Mouse (Mus musculus) intestine, embryonic 15.5 days (tissue): ENCODE data around the gene Cysltr2. TPM values are rescaled to one million over a fixed set of nuclear protein-coding genes. Genes with fewer than 3 reads are reported as not detected.
A peak's percentile ranks its signal among the peaks of the same experiment; 100 is the strongest.

Source experiments
- ATAC-seq: fragments of 200-750 bp; cut with Nextera tagmentation; 2 replicates; pipeline ENCODE4 v1.8.0; 2017; ENCODE audit warnings: moderate TSS enrichment, moderate library complexity
- H3K27ac ChIP-seq: fragments of 300-500 bp; sonication (generic); 2 replicates; pipeline ENCODE4 v1.5.1; 2015; ENCODE audit warnings: mild to moderate bottlenecking, inconsistent platforms
- H3K27me3 ChIP-seq: fragments of 300-500 bp; sonication (generic); replicated peaks from 2 replicates; pipeline ENCODE4 v1.6.1; 2015; ENCODE audit warnings: inconsistent platforms
- H3K36me3 ChIP-seq: fragments of 300-500 bp; sonication (generic); 2 replicates; pipeline ENCODE4 v1.6.1; 2015; ENCODE audit warnings: inconsistent platforms
- H3K4me1 ChIP-seq: fragments of 300-500 bp; sonication (generic); replicated peaks from 2 replicates; pipeline ENCODE4 v1.6.1; 2015; ENCODE audit warnings: inconsistent platforms
- H3K4me2 ChIP-seq: fragments of 300-500 bp; sonication (generic); replicated peaks from 2 replicates; pipeline ENCODE4 v1.6.1; 2015; ENCODE audit warnings: mild to moderate bottlenecking, inconsistent platforms
- H3K4me3 ChIP-seq: fragments of 300-500 bp; sonication (generic); replicated peaks from 2 replicates; pipeline ENCODE4 v1.5.1; 2015; ENCODE audit warnings: inconsistent platforms
- H3K9ac ChIP-seq: fragments of 300-500 bp; sonication (generic); 2 replicates; pipeline ENCODE4 v1.6.1; 2015; ENCODE audit warnings: inconsistent platforms
- H3K9me3 ChIP-seq: fragments of 300-500 bp; sonication (generic); 2 replicates; pipeline ENCODE4 v1.6.1; 2016; ENCODE audit warnings: inconsistent platforms
- WGBS: fragments of 180-500 bp; shearing (Covaris S2); methylation state at CpG from one replicate; pipeline ENCODE4 v1.1.7; 2015; 5-methylcytosine and 5-hydroxymethylcytosine counted together
- polyA plus RNA-seq: library from polyadenylated mRNA; unstranded; fragments of >200 nt; fragmentation: Nextera tagmentation; extraction: Ambion mirVana; gene quantifications from 2 replicates; pipeline ENCODE4 v1.2.1, GENCODE M21; 2015

The Cysltr2 gene
- polyA plus RNA-seq, 1 experiment from 2014 or later: 0.21 TPM

DNA sequence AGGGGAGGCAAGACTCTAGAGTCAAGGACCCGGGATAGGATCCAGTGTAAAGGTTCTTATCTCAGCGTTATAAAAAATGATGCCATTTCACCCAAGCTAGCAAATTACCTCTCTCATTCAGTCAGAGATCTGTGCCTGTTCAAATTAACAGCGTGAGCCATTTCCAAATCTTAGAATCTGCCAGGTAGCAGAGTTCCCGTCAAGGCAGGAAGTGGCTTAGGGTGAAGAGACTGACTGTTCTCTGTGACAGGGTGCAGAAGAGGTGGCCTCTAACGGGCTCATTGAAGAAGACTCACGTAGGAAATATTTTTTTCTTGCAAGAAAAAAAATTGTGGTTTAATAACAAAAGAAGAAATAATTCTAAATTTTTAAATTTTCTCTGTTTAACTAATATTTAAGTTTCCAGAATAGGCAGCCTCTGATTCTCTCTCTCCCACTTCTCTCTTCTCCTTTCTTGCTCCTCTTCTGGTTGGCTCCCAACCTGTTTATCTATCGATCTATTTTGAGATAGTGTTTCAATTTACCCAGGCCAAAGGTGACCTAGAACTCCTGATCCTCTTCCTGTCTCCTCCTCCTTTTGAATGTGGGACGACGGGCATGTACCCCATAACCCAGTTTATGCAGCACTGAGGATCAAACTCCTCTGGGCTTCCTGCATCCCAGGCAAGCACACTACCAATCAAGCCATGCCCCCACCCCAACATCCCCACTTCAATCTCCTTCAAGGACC, 3.5 kb downstream of the Cysltr2 start:
- Histone ChIP-seq H3K4me3 (no peak overlapping the region), H3K27ac (no peak overlapping the region), H3K4me1 (no peaks in the 10 kb centered on the region), H3K9ac (no peak overlapping the region), H3K36me3 (no peaks in the 10 kb centered on the region), H3K27me3 (no peaks in the 10 kb centered on the region), H3K4me2 (no peak overlapping the region), H3K9me3 (no peaks in the 10 kb centered on the region)
- WGBS: 59% methylated on average over 9 of the region's 9 CpGs
- no peak for ATAC-seq

GRCm38 (mm10) chr14:73041689-73042088, 7.2 kb downstream of the Cysltr2 start:
- Histone ChIP-seq H3K9me3 (no peaks in the 10 kb centered on the region), H3K36me3 (no peaks in the 10 kb centered on the region), H3K27ac (no peak overlapping the region), H3K27me3 (no peaks in the 10 kb centered on the region), H3K9ac (no peak overlapping the region), H3K4me3 (no peak overlapping the region), H3K4me1 (no peaks in the 10 kb centered on the region), H3K4me2 (no peak overlapping the region)
- ATAC-seq: no peak
- WGBS: 40% methylated on average over 2 of the region's 2 CpGs

DNA sequence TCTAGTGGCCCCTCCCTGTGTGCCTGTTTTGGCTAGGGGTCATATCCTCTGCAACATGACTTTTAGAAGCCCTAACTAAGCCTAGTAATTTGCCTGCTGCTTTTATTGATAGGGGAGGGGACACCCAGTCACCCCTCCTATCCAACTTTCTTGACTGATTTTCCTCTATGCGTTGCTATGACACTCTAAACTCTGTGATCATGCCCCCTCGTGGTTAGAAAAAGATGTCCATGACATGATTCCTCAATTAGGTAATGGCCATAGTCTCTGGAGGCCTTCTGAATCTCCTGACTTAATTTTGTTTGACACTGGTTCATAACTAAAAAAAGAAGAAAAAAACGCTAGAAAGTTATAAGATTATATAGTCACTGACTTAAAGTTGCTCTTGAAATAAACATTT, 15.6 kb downstream of the Cysltr2 start:
- no peak overlapping the region for H3K27ac ChIP-seq
- no peaks in the 10 kb centered on the region for H3K27me3 ChIP-seq
- no peak for ATAC-seq
- no peaks in the 10 kb centered on the region for H3K9me3 ChIP-seq
- no peak overlapping the region for H3K4me2 ChIP-seq
- H3K4me1 ChIP-seq: no peaks in the 10 kb centered on the region
- no peak overlapping the region for H3K9ac ChIP-seq
- WGBS: 40% methylated on average over 3 of the region's 3 CpGs
- H3K36me3 ChIP-seq: no peaks in the 10 kb centered on the region
- no peak overlapping the region for H3K4me3 ChIP-seq

DNA sequence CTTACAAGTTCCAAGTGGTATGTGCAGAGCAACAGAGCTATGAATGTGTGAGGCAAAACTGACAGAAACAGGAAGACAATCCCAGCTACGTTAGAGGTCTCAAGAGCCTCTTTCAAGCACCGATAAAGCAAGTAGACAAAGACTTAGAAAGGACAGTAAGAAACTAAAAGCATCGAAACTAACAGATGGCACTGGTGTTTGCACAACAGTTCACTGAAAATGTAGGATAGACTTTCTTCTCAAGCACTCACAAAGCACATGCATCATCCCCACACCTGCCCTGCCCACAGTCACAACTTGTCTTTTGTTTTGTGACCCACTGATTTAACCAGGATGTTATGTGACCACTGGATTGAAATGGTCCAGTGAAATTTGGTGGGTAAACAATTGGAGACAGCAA, 17.7 kb downstream of the Cysltr2 start:
- Histone ChIP-seq H3K27ac (no peak overlapping the region), H3K4me2 (no peak overlapping the region), H3K4me1 (no peaks in the 10 kb centered on the region), H3K27me3 (no peaks in the 10 kb centered on the region), H3K9me3 (no peaks in the 10 kb centered on the region), H3K9ac (no peak overlapping the region), H3K36me3 (no peaks in the 10 kb centered on the region), H3K4me3 (no peak overlapping the region)
- WGBS: 82% methylated on average over 3 of the region's 3 CpGs
- no peak for ATAC-seq

DNA sequence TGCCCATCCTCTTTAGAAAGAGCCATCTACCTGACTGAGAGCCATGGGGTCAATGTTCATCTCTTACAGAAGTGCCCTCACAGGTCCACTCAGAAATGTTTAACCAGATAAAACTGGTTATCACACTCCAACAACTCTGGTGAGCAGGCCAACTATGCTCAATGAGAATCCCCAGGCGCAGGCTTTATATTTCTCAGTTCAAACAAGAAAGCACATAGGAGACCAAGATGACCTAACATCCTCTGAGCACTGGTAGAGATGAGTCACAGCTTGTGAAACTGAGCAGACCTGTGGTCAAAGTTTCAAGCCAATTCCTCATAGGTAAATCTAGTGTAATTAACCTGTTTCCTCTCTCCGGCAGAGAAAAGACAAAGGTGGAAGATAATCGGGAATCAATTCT, 31.6 kb downstream of the Cysltr2 start:
- ATAC-seq: peak; percentile 28; the same call in 1 of the 2 replicates
- Histone ChIP-seq H3K9me3 (no peaks in the 10 kb centered on the region), H3K4me3 (no peak overlapping the region), H3K27ac (no peak overlapping the region), H3K4me2 (no peak overlapping the region), H3K9ac (no peak overlapping the region), H3K4me1 (no peaks in the 10 kb centered on the region), H3K27me3 (no peaks in the 10 kb centered on the region), H3K36me3 (no peaks in the 10 kb centered on the region)
- 79% methylated on average over 3 of the region's 3 CpGs for WGBS

DNA sequence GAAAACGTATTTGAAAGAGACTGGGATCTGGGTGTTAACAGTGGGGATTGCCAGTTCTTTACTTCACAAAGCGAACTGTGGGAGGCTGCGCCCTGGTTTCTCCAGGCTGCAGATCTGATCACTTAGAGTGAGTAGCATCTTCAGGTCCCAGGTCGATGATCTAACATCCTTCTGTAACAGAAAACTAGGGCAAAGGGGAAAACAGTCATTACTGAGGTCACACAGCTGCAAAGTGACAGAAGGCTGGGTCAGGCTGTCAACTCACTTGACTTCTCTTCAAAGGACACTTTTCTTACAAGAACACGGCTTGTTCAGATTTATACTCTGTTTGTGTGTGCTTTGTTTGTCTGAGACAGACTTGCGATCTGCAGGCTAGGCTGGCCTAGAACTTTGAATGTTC, 33.5 kb downstream of the Cysltr2 start:
- Histone ChIP-seq H3K4me2 (no peak overlapping the region), H3K4me1 (no peaks in the 10 kb centered on the region), H3K9me3 (no peaks in the 10 kb centered on the region), H3K4me3 (no peak overlapping the region), H3K9ac (no peak overlapping the region), H3K27me3 (no peaks in the 10 kb centered on the region), H3K36me3 (no peaks in the 10 kb centered on the region), H3K27ac (no peak overlapping the region)
- 62% methylated on average over 6 of the region's 6 CpGs for WGBS
- ATAC-seq: no peak

- no peaks in the 10 kb centered on the region for H3K27me3 ChIP-seq
Measured at GRCm38 (mm10) chr14:73013723-73014544, 35.0 kb downstream of the Cysltr2 start.

GRCm38 (mm10) chr14:73001814-73002213, 47.1 kb downstream of the Cysltr2 start:
- WGBS: 89% methylated on average over 4 of the region's 4 CpGs
- Histone ChIP-seq H3K9ac (no peak overlapping the region), H3K9me3 (no peaks in the 10 kb centered on the region), H3K36me3 (no peaks in the 10 kb centered on the region), H3K4me1 (no peaks in the 10 kb centered on the region), H3K4me2 (no peak overlapping the region), H3K27me3 (no peaks in the 10 kb centered on the region), H3K27ac (no peak overlapping the region), H3K4me3 (no peak overlapping the region)
- ATAC-seq: no peak

More at GRCm38 (mm10) chr14:73013723-73014544, 35.0 kb downstream of the Cysltr2 start:
- no peak overlapping the region for H3K4me2 ChIP-seq
- WGBS: 49% methylated on average over 9 of the region's 9 CpGs
- ATAC-seq: 0 out of 2 replicates have a peak, but pooled peaks have one; percentile 34
- no peaks in the 10 kb centered on the region for H3K4me1 ChIP-seq
- no peak overlapping the region for H3K9ac ChIP-seq
- H3K9me3 ChIP-seq: no peaks in the 10 kb centered on the region
- no peak overlapping the region for H3K4me3 ChIP-seq
- H3K27ac ChIP-seq: no peak overlapping the region
- H3K36me3 ChIP-seq: no peaks in the 10 kb centered on the region

DNA sequence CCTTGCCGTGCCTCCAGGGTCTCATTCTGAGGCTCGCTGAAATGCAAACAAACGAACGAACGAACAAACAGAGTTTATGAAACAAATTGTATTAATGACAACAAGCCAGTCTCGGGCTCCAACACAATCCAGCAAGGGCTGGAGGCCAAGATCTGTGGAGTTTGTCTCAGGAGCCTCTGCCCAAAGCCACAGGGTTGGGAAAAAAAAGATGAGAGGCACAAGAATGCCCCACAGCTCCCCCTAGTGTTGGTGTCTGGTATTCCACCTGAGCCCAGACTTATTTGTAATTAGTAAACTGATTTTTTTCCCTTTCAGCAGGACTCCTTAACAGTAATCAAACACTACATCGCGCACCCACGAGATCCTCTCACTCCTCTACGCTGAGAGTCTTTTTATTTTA, 48.6 kb downstream of the Cysltr2 start:
- no peak overlapping the region for H3K4me3 ChIP-seq
- no peaks in the 10 kb centered on the region for H3K9me3 ChIP-seq
- no peak overlapping the region for H3K27ac ChIP-seq
- no peak overlapping the region for H3K4me2 ChIP-seq
- H3K27me3 ChIP-seq: no peaks in the 10 kb centered on the region
- 31% methylated on average over 10 of the region's 10 CpGs for WGBS
- H3K4me1 ChIP-seq: no peaks in the 10 kb centered on the region
- no peaks in the 10 kb centered on the region for H3K36me3 ChIP-seq
- no peak overlapping the region for H3K9ac ChIP-seq
- ATAC-seq: peak; percentile 45; the same call in 1 of the 2 replicates

- 88% methylated on average over 6 of the region's 6 CpGs for WGBS
- H3K27me3 ChIP-seq: no peaks in the 10 kb centered on the region
- no peak overlapping the region for H3K27ac ChIP-seq
- H3K4me2 ChIP-seq: no peak overlapping the region
- no peak overlapping the region for H3K9ac ChIP-seq
- H3K36me3 ChIP-seq: no peaks in the 10 kb centered on the region
- no peaks in the 10 kb centered on the region for H3K4me1 ChIP-seq
- no peak for ATAC-seq
- no peaks in the 10 kb centered on the region for H3K9me3 ChIP-seq
- no peak overlapping the region for H3K4me3 ChIP-seq
Measured at GRCm38 (mm10) chr14:72998111-72998510, 50.8 kb downstream of the Cysltr2 start.

- H3K36me3 ChIP-seq: no peaks in the 10 kb centered on the region
- H3K4me1 ChIP-seq: no peaks in the 10 kb centered on the region
- H3K27ac ChIP-seq: no peak overlapping the region
- no peaks in the 10 kb centered on the region for H3K9me3 ChIP-seq
- H3K27me3 ChIP-seq: no peaks in the 10 kb centered on the region
- ATAC-seq: no peak
- WGBS: 73% methylated on average over 2 of the region's 2 CpGs
- H3K4me3 ChIP-seq: no peak overlapping the region
- no peak overlapping the region for H3K4me2 ChIP-seq
- H3K9ac ChIP-seq: no peak overlapping the region
Measured at GRCm38 (mm10) chr14:72986044-72986443, 62.9 kb downstream of the Cysltr2 start.

GRCm38 (mm10) chr14:72985113-72985512, 63.8 kb downstream of the Cysltr2 start:
- Histone ChIP-seq H3K4me2 (no peak overlapping the region), H3K9ac (no peak overlapping the region), H3K4me1 (no peaks in the 10 kb centered on the region), H3K4me3 (no peak overlapping the region), H3K36me3 (no peaks in the 10 kb centered on the region), H3K27ac (no peak overlapping the region), H3K9me3 (no peaks in the 10 kb centered on the region), H3K27me3 (no peaks in the 10 kb centered on the region)
- no peak for ATAC-seq
- 92% methylated on average over 5 of the region's 5 CpGs for WGBS
